Mouse (Mus musculus): ENCODE measurements around the gene Fgfr2. TPM values are rescaled to one million over a fixed set of nuclear protein-coding genes. Genes with fewer than 3 reads are reported as not detected.

Gene Fgfr2
- polyA plus RNA-seq, 1 experiment = 12.0 TPM

DNA sequence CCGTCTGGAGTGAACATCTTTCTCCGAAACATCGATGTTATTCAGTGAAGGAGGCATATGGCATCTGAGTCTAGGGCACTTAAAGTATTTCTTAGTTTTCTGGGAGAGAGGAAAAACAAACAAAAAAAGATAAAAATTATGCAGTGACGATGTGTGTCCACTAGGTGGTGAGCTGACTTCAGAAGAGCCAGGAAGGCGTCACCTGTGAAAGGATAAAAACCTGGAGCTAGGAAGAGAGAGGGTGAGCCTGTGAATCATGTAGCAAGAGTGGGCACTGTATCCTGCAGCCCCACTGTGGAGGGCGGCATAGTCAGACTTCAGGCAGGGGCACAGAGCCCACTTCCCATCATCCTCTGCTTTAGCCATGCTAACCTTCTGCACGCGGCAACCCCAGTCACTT, 2129.2 kb downstream of the Fgfr2 start:
- Histone ChIP-seq H3K27ac (replicated peaks; ENCODE audit: low read depth, low read length) (no peak overlapping the region), H3K4me1 (ENCODE audit: control insufficient read depth, insufficient read depth, insufficient read length, low read length) (0 out of 2 replicates have a peak, but pooled peaks cover 3% of the 10 kb centered on the region), H3K4me3 (ENCODE audit: insufficient read depth, low read depth, low read length) (no peak overlapping the region)

- Histone ChIP-seq H3K4me1 (ENCODE audit: control insufficient read depth, insufficient read depth, insufficient read length, low read length) (no peaks in the 10 kb centered on the region), H3K27ac (replicated peaks; ENCODE audit: low read depth, low read length) (no peak overlapping the region), H3K4me3 (ENCODE audit: insufficient read depth, low read depth, low read length) (no peak overlapping the region)
These were observed 2131.9 kb downstream of the Fgfr2 start for GRCm38 (mm10) chr7:130991174-130991789.

DNA sequence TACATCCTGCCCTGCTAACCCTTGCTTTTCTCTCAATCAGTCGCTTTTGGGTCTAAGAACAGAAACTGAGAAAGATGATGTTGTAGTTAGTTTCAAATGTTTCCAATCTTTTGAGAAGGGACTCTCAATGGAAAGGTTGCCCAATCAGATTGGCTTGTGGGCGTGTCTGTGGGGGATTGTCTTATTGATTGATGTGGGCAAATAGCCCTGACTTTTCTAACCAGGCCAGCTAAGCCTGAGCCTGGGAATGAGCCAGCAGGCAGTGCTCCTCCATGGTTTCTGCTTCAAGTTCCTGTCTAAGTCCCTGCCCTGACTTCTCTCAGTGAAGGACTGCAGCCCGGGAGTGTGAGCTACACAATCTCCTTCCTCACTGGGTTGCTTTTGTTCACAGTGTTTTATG, 2133.8 kb downstream of the Fgfr2 start:
- Histone ChIP-seq H3K4me3 (ENCODE audit: insufficient read depth, low read depth, low read length) (no peak overlapping the region), H3K27ac (replicated peaks; ENCODE audit: low read depth, low read length) (no peak overlapping the region), H3K4me1 (ENCODE audit: control insufficient read depth, insufficient read depth, insufficient read length, low read length) (no peaks in the 10 kb centered on the region)

DNA sequence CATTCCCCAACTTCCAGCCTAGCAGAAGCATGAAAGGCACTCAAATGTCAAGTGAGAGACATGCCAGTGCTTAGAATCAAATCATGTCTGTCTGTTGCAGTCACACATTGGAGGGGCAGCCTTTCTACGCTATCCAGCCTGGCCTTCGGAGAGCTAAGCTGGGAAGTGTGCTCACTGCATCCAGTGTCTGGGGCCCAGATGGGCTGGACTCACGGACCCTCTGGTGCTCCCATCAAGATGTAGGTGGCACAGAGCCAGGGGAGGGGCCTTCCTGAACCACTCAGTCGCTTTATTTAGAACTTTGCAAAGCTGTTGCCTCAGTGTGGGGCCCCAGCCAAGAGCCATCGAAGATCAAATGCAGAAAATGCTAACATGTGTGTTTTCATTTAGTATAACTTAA, 2135.0 kb downstream of the Fgfr2 start:
- no peaks in the 10 kb centered on the region for H3K4me1 ChIP-seq (ENCODE audit: control insufficient read depth, insufficient read depth, insufficient read length, low read length)
- no peak overlapping the region for H3K27ac ChIP-seq (replicated peaks; ENCODE audit: low read depth, low read length)
- H3K4me3 ChIP-seq (ENCODE audit: insufficient read depth, low read depth, low read length) = no peak overlapping the region

- Histone ChIP-seq H3K27ac (replicated peaks; ENCODE audit: low read depth, low read length) (no peak overlapping the region), H3K4me1 (ENCODE audit: control insufficient read depth, insufficient read depth, insufficient read length, low read length) (no peaks in the 10 kb centered on the region), H3K4me3 (ENCODE audit: insufficient read depth, low read depth, low read length) (no peak overlapping the region)
These were observed 2137.4 kb downstream of the Fgfr2 start for GRCm38 (mm10) chr7:130985716-130986115.

DNA sequence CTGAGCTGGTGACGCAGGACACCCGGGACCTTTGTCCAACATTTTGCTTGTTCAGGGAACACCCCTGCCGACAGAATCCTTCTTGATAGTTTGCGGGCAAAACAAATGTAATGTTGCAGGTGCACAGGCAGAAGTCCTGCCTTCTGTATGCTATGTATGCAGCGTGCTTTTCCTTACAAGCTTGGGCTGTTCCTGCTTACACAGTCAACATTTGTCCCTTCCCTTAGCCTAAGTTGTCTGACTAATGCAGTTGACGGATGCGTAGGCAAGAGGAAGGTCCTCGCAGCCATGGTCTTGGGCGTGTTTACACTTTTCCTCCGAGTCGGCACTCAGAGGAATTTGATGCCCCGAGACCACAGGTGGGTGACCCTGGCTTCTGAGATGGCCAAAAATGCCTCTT, 2138.0 kb downstream of the Fgfr2 start:
- no peaks in the 10 kb centered on the region for H3K4me1 ChIP-seq (ENCODE audit: control insufficient read depth, insufficient read depth, insufficient read length, low read length)
- no peak overlapping the region for H3K27ac ChIP-seq (replicated peaks; ENCODE audit: low read depth, low read length)
- H3K4me3 ChIP-seq (ENCODE audit: insufficient read depth, low read depth, low read length) = no peak overlapping the region

DNA sequence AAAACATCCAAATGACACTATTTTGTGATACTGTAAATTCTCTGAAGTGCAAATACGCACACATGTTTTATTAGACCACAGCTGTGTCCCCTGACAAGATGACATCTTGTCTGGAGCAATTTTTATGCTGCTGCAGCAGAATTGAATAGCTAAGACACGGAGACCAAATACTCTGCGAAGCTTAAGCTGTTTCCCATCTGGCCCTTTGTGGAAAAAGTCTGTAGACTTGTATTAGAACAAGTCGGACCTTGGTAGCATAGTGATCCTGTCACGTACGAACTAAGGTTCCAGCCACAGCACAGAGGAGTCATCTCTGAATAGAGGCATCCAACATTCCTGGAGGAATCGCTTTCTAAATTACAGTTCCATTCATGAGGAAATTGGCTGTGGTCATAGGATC, 2138.9 kb downstream of the Fgfr2 start:
- Histone ChIP-seq H3K27ac (replicated peaks; ENCODE audit: low read depth, low read length) (no peak overlapping the region), H3K4me1 (ENCODE audit: control insufficient read depth, insufficient read depth, insufficient read length, low read length) (no peaks in the 10 kb centered on the region), H3K4me3 (ENCODE audit: insufficient read depth, low read depth, low read length) (no peak overlapping the region)

- peaks cover 2% of the 10 kb centered on the region; the same call in 1 of the 2 replicates for H3K4me1 ChIP-seq (ENCODE audit: control insufficient read depth, insufficient read depth, insufficient read length, low read length)
- no peak overlapping the region for H3K4me3 ChIP-seq (ENCODE audit: insufficient read depth, low read depth, low read length)
- H3K27ac ChIP-seq (replicated peaks; ENCODE audit: low read depth, low read length) = no peak overlapping the region
These were observed 2140.3 kb downstream of the Fgfr2 start for GRCm38 (mm10) chr7:130982881-130983280.

DNA sequence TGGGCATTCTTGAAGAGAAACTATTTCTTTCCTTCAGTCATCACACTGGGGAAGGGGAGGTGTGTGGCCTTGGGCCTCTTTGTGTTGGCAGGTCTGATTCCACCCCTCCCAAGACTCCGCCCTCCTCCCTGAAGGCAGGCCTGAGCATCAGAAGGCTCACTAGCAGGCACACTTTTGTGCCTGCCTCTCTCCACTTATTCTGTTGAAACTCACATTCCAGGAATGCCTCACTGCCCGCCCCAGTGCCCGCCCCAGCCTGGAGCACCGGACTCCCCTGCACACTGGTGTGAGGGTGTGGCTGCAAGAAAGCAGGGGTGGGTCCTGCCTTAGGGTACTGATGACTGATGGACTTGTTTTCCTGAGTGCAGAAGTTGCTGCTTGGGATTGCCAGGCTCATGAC, 2140.8 kb downstream of the Fgfr2 start:
- Histone ChIP-seq H3K4me1 (ENCODE audit: control insufficient read depth, insufficient read depth, insufficient read length, low read length) (peaks cover 5% of the 10 kb centered on the region; the same call in 1 of the 2 replicates), H3K4me3 (ENCODE audit: insufficient read depth, low read depth, low read length) (no peak overlapping the region), H3K27ac (replicated peaks; ENCODE audit: low read depth, low read length) (no peak overlapping the region)

- Histone ChIP-seq H3K4me1 (ENCODE audit: control insufficient read depth, insufficient read depth, insufficient read length, low read length) (peaks cover 5% of the 10 kb centered on the region; the same call in 1 of the 2 replicates), H3K4me3 (ENCODE audit: insufficient read depth, low read depth, low read length) (no peak overlapping the region), H3K27ac (replicated peaks; ENCODE audit: low read depth, low read length) (no peak overlapping the region)
These were observed 2143.0 kb downstream of the Fgfr2 start for GRCm38 (mm10) chr7:130980130-130980529.

- Histone ChIP-seq H3K4me3 (ENCODE audit: insufficient read depth, low read depth, low read length) (no peak overlapping the region), H3K4me1 (ENCODE audit: control insufficient read depth, insufficient read depth, insufficient read length, low read length) (peaks cover 5% of the 10 kb centered on the region; the same call in 1 of the 2 replicates), H3K27ac (replicated peaks; ENCODE audit: low read depth, low read length) (no peak overlapping the region)
These were observed 2144.6 kb downstream of the Fgfr2 start for GRCm38 (mm10) chr7:130978545-130978944.

- H3K4me1 ChIP-seq (ENCODE audit: control insufficient read depth, insufficient read depth, insufficient read length, low read length) = peaks cover 5% of the 10 kb centered on the region; the same call in 1 of the 2 replicates
- H3K27ac ChIP-seq (replicated peaks; ENCODE audit: low read depth, low read length) = no peak overlapping the region
- H3K4me3 ChIP-seq (ENCODE audit: insufficient read depth, low read depth, low read length) = no peak overlapping the region
These were observed 2145.2 kb downstream of the Fgfr2 start for GRCm38 (mm10) chr7:130977794-130978521.

- Histone ChIP-seq H3K4me1 (ENCODE audit: control insufficient read depth, insufficient read depth, insufficient read length, low read length) (peaks cover 5% of the 10 kb centered on the region; the same call in 1 of the 2 replicates), H3K27ac (replicated peaks; ENCODE audit: low read depth, low read length) (no peak overlapping the region), H3K4me3 (ENCODE audit: insufficient read depth, low read depth, low read length) (no peak overlapping the region)
These were observed 2146.7 kb downstream of the Fgfr2 start for GRCm38 (mm10) chr7:130976305-130976935.

GRCm38 (mm10) chr7:130972767-130973166, 2150.4 kb downstream of the Fgfr2 start:
- Histone ChIP-seq H3K27ac (replicated peaks; ENCODE audit: low read depth, low read length) (0 out of 2 replicates have a peak overlapping the region, but pooled peaks have one; percentile 8), H3K4me3 (ENCODE audit: insufficient read depth, low read depth, low read length) (no peak overlapping the region), H3K4me1 (ENCODE audit: control insufficient read depth, insufficient read depth, insufficient read length, low read length) (peaks cover 7% of the 10 kb centered on the region; the same call in 1 of the 2 replicates)

DNA sequence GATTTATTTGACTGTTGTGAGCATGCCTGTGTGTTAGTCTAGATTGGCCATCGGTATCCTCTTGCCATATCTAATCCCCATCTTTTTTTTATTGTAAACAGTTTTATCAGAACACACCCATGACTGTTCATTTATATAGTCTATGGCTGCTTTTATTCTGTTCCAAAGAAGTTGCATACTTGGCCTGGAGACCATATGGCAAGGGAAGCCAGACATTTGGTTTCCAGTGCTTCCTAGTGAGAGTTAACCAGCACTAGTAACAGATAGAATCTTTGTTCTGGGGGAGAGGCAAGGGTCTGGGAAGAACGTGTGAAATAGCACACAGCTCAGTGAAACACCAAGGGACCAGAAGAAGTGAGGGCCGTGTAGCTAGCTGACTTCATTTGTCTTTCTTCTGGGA, 2153.6 kb downstream of the Fgfr2 start:
- no peak overlapping the region for H3K4me3 ChIP-seq (ENCODE audit: insufficient read depth, low read depth, low read length)
- no peak overlapping the region for H3K27ac ChIP-seq (replicated peaks; ENCODE audit: low read depth, low read length)
- peaks cover 8% of the 10 kb centered on the region for H3K4me1 ChIP-seq (ENCODE audit: control insufficient read depth, insufficient read depth, insufficient read length, low read length)
